Mouse (Mus musculus) adrenal gland, adult 8-10 months (tissue): Measurements from ENCODE around the gene Hk1. TPM values are rescaled to one million over a fixed set of nuclear protein-coding genes. Genes with fewer than 3 reads are reported as not detected.

ENCODE experiments used
- DNase-seq: peaks from one replicate; pipeline ENCODE4 v3.0.0; 2022
- total RNA-seq, 4 experiments: library from RNA; stranded (reverse); gene quantifications; 2 replicates each; pipeline ENCODE4 v1.2.4; 2022

Hk1 gene
- total RNA-seq, 4 experiments from 2014 or later: 32.4 to 53.5 (median 42.9) TPM

GRCm38 (mm10) chr10:62264299-62264698, 115.4 kb downstream of the Hk1 start:
- DNase-seq: no peak

GRCm38 (mm10) chr10:62261115-62261886, 118.4 kb downstream of the Hk1 start:
- DNase-seq: peak; percentile 52

- DNase-seq: no peak
Measured at GRCm38 (mm10) chr10:62258298-62258697, 121.4 kb downstream of the Hk1 start.

GRCm38 (mm10) chr10:62252496-62253235, 127.0 kb downstream of the Hk1 start:
- peak; percentile 64 for DNase-seq

- peak; percentile 87 for DNase-seq
Measured at GRCm38 (mm10) chr10:62252000-62252488, 127.7 kb downstream of the Hk1 start, which contains the start of gene Tacr2. Gene Tacr2 (plus strand): TSS chr10:62252438.

- no peak for DNase-seq
Measured at GRCm38 (mm10) chr10:62247815-62248214, 131.9 kb downstream of the Hk1 start.

- DNase-seq: no peak
Measured at GRCm38 (mm10) chr10:62247156-62247555, 132.6 kb downstream of the Hk1 start.

- DNase-seq: no peak
Measured at GRCm38 (mm10) chr10:62244067-62244466, 135.6 kb downstream of the Hk1 start.

GRCm38 (mm10) chr10:62242896-62243295, 136.8 kb downstream of the Hk1 start:
- no peak for DNase-seq

GRCm38 (mm10) chr10:62242358-62242757, 137.3 kb downstream of the Hk1 start:
- DNase-seq: no peak

- DNase-seq: no peak
Measured at GRCm38 (mm10) chr10:62239270-62239669, 140.4 kb downstream of the Hk1 start.

- no peak for DNase-seq
Measured at GRCm38 (mm10) chr10:62238688-62239087, 141.0 kb downstream of the Hk1 start.

- DNase-seq: no peak
Measured at GRCm38 (mm10) chr10:62237205-62237604, 142.5 kb downstream of the Hk1 start.

- DNase-seq: no peak
Measured at GRCm38 (mm10) chr10:62236165-62236564, 143.5 kb downstream of the Hk1 start.

- DNase-seq: no peak
Measured at GRCm38 (mm10) chr10:62231811-62232210, 147.9 kb downstream of the Hk1 start.

GRCm38 (mm10) chr10:62231395-62231732, 148.3 kb downstream of the Hk1 start:
- no peak for DNase-seq

- peak; percentile 94 for DNase-seq
Measured at GRCm38 (mm10) chr10:62230708-62231394, 148.9 kb downstream of the Hk1 start, which contains the start of gene Tspan15. Gene Tspan15 (minus strand): TSS chr10:62231251.

GRCm38 (mm10) chr10:62228126-62228525, 151.6 kb downstream of the Hk1 start:
- no peak for DNase-seq

- no peak for DNase-seq
Measured at GRCm38 (mm10) chr10:62225839-62226238, 153.9 kb downstream of the Hk1 start.

- DNase-seq: peak; percentile 41
Measured at GRCm38 (mm10) chr10:62224231-62224630, 155.5 kb downstream of the Hk1 start.

- no peak for DNase-seq
Measured at GRCm38 (mm10) chr10:62222777-62223176, 156.9 kb downstream of the Hk1 start.

- no peak for DNase-seq
Measured at GRCm38 (mm10) chr10:62221647-62222046, 158.1 kb downstream of the Hk1 start.
